Mouse (Mus musculus) cortical plate, adult 2 months (tissue): ENCODE measurements around the gene Kansl1.

Experiments
- CTCF ChIP-seq: fragments of 200-500 bp; IDR thresholded peaks from 2 replicates; pipeline ENCODE4 v1.5.1; 2011; ENCODE audit warnings: mild to moderate bottlenecking, control low read depth, low read length; ENCODE audit not compliant: insufficient read depth; ENCODE audit errors: extremely low read depth
- POLR2A ChIP-seq: fragments of 200-500 bp; IDR thresholded peaks from 2 replicates; pipeline ENCODE4 v1.6.1; 2011; ENCODE audit warnings: mild to moderate bottlenecking, low read length, control low read depth; ENCODE audit not compliant: insufficient read depth; ENCODE audit errors: extremely low read depth

- TF ChIP-seq CTCF (no peak), POLR2A (no peak)
Measured at GRCm38 (mm10) chr11:104303088-104303960, 165.3 kb downstream of the Kansl1 start.
